Mouse (Mus musculus) urinary bladder, postnatal 4 days (tissue): ENCODE results near the gene D10Jhu81e.

ENCODE experiments used
- DNase-seq, 2 experiments: peaks; one replicate each; pipeline ENCODE4 v3.0.0; 2021 to 2022; ENCODE audit warnings: low spot score in 2 of 2

Gene D10Jhu81e

GRCm38 (mm10) chr10:78163923-78164322 is 5.7 kb downstream of the D10Jhu81e start:
- peak; percentile 53 to 73 for DNase-seq

DNA sequence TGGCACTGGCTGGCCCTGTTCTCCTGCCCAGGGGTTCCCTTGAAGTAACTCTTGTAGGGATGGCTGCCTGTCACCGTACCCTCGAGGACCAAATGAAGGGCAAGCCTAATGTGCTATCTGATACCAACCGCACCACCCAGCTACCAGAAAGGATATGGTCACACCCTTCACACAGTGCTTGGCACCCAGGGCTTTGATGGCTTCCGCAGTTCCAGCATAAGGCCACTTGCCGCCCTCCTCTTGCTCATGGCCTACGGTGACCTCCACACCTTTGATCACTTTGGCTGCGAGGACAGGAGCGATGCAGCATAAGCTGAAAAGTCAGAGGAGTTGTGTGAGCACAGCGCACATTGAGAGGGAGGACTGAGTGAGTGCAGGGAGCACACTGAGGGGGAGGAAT is 6.3 kb downstream of the D10Jhu81e start:
- no peak for DNase-seq

- no peak for DNase-seq
These were observed 6.9 kb downstream of the D10Jhu81e start for GRCm38 (mm10) chr10:78162646-78163045.

- DNase-seq = no peak
These were observed 8.5 kb downstream of the D10Jhu81e start for GRCm38 (mm10) chr10:78161096-78161495.

GRCm38 (mm10) chr10:78160369-78161095 is 9.1 kb downstream of the D10Jhu81e start:
- no peak for DNase-seq

- peak; percentile 75 to 86 for DNase-seq
These were observed 9.7 kb downstream of the D10Jhu81e start for GRCm38 (mm10) chr10:78159906-78160305.

- peak in 1 of 2 experiments; percentile 54 for DNase-seq
These were observed 10.2 kb downstream of the D10Jhu81e start for GRCm38 (mm10) chr10:78159252-78159878.

GRCm38 (mm10) chr10:78158041-78158440 is 11.5 kb downstream of the D10Jhu81e start:
- DNase-seq = no peak

- DNase-seq = no peak
These were observed 12.7 kb downstream of the D10Jhu81e start for GRCm38 (mm10) chr10:78156926-78157325.

DNA sequence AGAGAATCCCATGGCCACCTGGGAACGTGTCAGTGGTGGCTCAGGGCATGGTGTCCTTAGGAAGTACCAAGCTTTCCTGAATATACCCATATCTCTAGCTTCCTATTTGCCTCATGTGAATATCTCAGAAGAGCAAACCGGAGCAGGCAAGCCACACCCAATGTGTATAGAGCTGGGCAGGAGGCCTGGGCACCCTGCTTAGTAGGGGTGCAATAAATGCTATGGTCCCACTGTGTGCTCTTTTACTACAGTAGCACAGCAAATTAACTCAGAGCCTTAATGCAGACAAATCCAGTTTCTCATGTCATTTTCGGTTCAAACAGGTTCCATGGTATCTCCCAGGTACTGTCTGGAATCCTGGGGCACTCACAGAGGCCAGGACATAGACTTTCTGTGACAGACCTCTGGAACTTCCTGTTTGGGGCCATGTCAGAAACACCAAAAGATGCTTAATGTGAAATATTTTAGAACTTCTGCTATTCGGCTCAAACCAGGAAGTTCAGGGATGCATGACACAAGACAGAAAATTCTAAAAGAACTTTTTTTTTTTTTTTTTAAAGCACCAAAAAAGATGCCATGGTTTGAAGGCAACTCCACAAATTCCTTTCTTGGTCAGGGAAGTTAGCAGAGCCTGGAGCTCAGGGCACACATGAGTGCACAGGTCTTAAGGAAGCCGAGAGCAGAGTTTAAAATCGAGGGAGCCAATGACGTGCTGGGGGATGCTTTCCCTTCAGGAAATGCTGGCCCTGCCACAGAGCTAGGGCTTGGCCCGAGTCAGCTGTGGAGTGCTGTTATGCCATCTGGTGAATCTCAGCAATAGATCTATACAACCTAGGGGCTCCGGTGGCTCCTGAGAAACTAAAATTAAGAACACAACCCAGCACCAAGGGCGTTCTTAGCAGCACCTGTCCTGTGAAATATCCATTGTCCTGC is 20.5 kb downstream of the D10Jhu81e start:
- no peak for DNase-seq

GRCm38 (mm10) chr10:78147908-78148441 is 21.6 kb downstream of the D10Jhu81e start:
- DNase-seq = no peak

GRCm38 (mm10) chr10:78143727-78144505 is 25.7 kb downstream of the D10Jhu81e start:
- no peak for DNase-seq

- DNase-seq = no peak
These were observed 28.7 kb downstream of the D10Jhu81e start for GRCm38 (mm10) chr10:78140843-78141242.

- DNase-seq = no peak
These were observed 29.4 kb downstream of the D10Jhu81e start for GRCm38 (mm10) chr10:78140251-78140600.

- no peak for DNase-seq
These were observed 29.9 kb downstream of the D10Jhu81e start for GRCm38 (mm10) chr10:78139572-78140250.

- DNase-seq = peak in 1 of 2 experiments; percentile 72
These were observed 30.6 kb downstream of the D10Jhu81e start for GRCm38 (mm10) chr10:78138812-78139523.

DNA sequence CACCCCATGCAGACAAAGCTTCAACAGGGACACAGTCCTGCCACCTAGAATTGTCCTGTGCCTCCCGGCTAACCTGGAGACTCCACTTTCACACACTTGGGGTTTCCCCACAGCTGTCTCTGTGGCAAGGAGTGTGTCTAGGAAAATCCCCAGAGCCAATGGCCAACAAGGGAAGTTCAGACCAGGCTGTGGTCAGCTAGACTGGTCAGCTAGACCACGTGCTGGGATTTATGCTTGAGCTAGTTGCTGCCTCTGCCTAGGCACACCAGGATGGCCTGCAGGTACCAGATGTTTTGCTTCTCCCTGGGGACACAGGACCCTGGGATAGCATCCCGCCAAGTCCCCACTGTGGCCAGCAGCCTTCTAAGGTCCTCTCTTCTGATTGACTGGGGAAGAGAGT is 32.4 kb downstream of the D10Jhu81e start:
- DNase-seq = no peak

GRCm38 (mm10) chr10:78135947-78136346 is 33.6 kb downstream of the D10Jhu81e start:
- no peak for DNase-seq

GRCm38 (mm10) chr10:78134975-78135798 is 34.4 kb downstream of the D10Jhu81e start:
- no peak for DNase-seq
